Mouse (Mus musculus) CH12.LX (cell line): ENCODE measurements around the gene Naa80. TPM values are rescaled to one million over a fixed set of nuclear protein-coding genes. Genes with fewer than 3 reads are reported as not detected.

Experiments used
- DNase-seq: peaks from one replicate; pipeline ENCODE4 v3.0.0-alpha.2; 2013; ENCODE audit errors: extremely low read depth
- H3K27ac ChIP-seq: 2 replicates; pipeline ENCODE4 v1.5.1; 2012; ENCODE audit warnings: low read depth, mild to moderate bottlenecking, control low read depth, moderate library complexity; ENCODE audit not compliant: insufficient read depth
- H3K27me3 ChIP-seq: replicated peaks from 2 replicates; pipeline ENCODE3; 2012; ENCODE audit warnings: inconsistent platforms
- H3K36me3 ChIP-seq, 2 experiments: replicated peaks in 1 of 2; 2 replicates each; pipeline versions ENCODE3 to v1.6.1; 2012; ENCODE audit warnings: inconsistent platforms in 1 of 2, low read length in 1 of 2, mild to moderate bottlenecking in 1 of 2, mixed read lengths in 1 of 2, moderate library complexity in 1 of 2; ENCODE audit not compliant: control insufficient read depth in 1 of 2, insufficient read depth in 1 of 2
- H3K4me1 ChIP-seq, 2 experiments: 2 replicates each; pipeline ENCODE4 v1.6.1; 2012; ENCODE audit warnings: inconsistent platforms in 1 of 2, moderate library complexity in 1 of 2; ENCODE audit not compliant: insufficient read depth in 2 of 2, control insufficient read depth in 1 of 2
- H3K4me2 ChIP-seq: 2 replicates; pipeline ENCODE4 v1.6.1; 2012; ENCODE audit warnings: low read depth, mild to moderate bottlenecking, control low read depth; ENCODE audit not compliant: poor library complexity, insufficient read depth, severe bottlenecking
- H3K4me3 ChIP-seq, 3 experiments: fragments of 150-350 bp in 1 of 3; sonication (generic) in 1 of 3; replicated peaks in 1 of 3; 2 replicates each; pipeline versions ENCODE3 to v1.5.1; 2011 to 2012; ENCODE audit warnings: low read depth in 2 of 3, low read length in 2 of 3, mild to moderate bottlenecking in 2 of 3, moderate library complexity in 2 of 3, control low read depth in 1 of 3, improper control_type of control experiment in 1 of 3, inconsistent platforms in 1 of 3, mixed read lengths in 1 of 3; ENCODE audit not compliant: poor library complexity in 1 of 3
- H3K79me2 ChIP-seq: replicated peaks from 2 replicates; pipeline ENCODE4 v1.6.1; 2012; ENCODE audit warnings: mild to moderate bottlenecking, moderate library complexity; ENCODE audit not compliant: control insufficient read depth, poor library complexity, insufficient read depth, severe bottlenecking; ENCODE audit errors: extremely low read depth
- H3K9ac ChIP-seq: 2 replicates; pipeline ENCODE4 v1.6.1; 2012; ENCODE audit warnings: low read depth, mild to moderate bottlenecking, control low read depth, moderate library complexity; ENCODE audit not compliant: insufficient read depth
- H3K9me3 ChIP-seq: replicated peaks from 2 replicates; pipeline ENCODE3; 2012; ENCODE audit warnings: low read length, inconsistent platforms, mixed read lengths
- CHD2 ChIP-seq: IDR thresholded peaks from 2 replicates; pipeline ENCODE4 v1.6.1; 2011; ENCODE audit warnings: low read length, improper control_type of control experiment
- E2F4 ChIP-seq: IDR thresholded peaks from 2 replicates; pipeline ENCODE4 v1.6.1; 2011; ENCODE audit warnings: low read depth, low read length, improper control_type of control experiment; ENCODE audit not compliant: insufficient replicate concordance
- EP300 ChIP-seq: IDR thresholded peaks from 2 replicates; pipeline ENCODE4 v1.6.1; 2011; ENCODE audit warnings: low read length, improper control_type of control experiment
- JUN ChIP-seq: IDR thresholded peaks from 2 replicates; pipeline ENCODE4 v1.6.1; 2011; ENCODE audit warnings: low read depth, mild to moderate bottlenecking, low read length, improper control_type of control experiment, moderate library complexity; ENCODE audit not compliant: insufficient read depth
- JUND ChIP-seq: conservative IDR thresholded peaks from 2 replicates; pipeline ENCODE4 v1.6.1; 2011; ENCODE audit warnings: low read depth, low read length, improper control_type of control experiment
- MAZ ChIP-seq: IDR thresholded peaks from 2 replicates; pipeline ENCODE4 v1.6.1; 2012; ENCODE audit warnings: low read depth, mild to moderate bottlenecking, inconsistent platforms, low read length, improper control_type of control experiment, moderate library complexity
- MEF2A ChIP-seq: IDR thresholded peaks from 2 replicates; pipeline ENCODE4 v1.6.1; 2014; ENCODE audit warnings: low read depth, mild to moderate bottlenecking, inconsistent platforms, low read length, improper control_type of control experiment, borderline replicate concordance
- NELFE ChIP-seq: IDR thresholded peaks from 2 replicates; pipeline ENCODE4 v1.6.1; 2011; ENCODE audit warnings: low read depth, low read length, improper control_type of control experiment
- PAX5 ChIP-seq: IDR thresholded peaks from 2 replicates; pipeline ENCODE4 v1.6.1; 2012; ENCODE audit warnings: low read length, inconsistent platforms, mixed read lengths
- POLR2AphosphoS2 ChIP-seq: IDR thresholded peaks from 2 replicates; pipeline ENCODE4 v1.6.1; 2011; ENCODE audit warnings: low read depth, low read length, improper control_type of control experiment
- dilution Hi-C: fragments of 300-500 bp; cut with MboI; formaldehyde crosslinking; loops from 2 replicates; pipeline ENCODE4 v1.14.3; 2020; ENCODE audit warnings: low sequenced_read_pairs; ENCODE audit not compliant: extremely low pct_unique_long_range_greater_than_20kb, extremely low pct_ligation_motif_present
- in situ Hi-C: fragments of 300-500 bp; cut with MboI; formaldehyde crosslinking; loops from 3 replicates; pipeline ENCODE4 v1.14.3; 2019; ENCODE audit warnings: low sequenced_read_pairs, low pct_ligation_motif_present, low pct_unique_long_range_greater_than_20kb, mixed read lengths
- polyA plus RNA-seq: library from polyadenylated mRNA; unstranded; fragments of >175 nt; gene quantifications from 2 replicates; pipeline ENCODE4 v1.2.1, GENCODE M21; 2012; ENCODE audit warnings: low read depth; ENCODE audit not compliant: insufficient read length
- total RNA-seq, 2 experiments: library from RNA; depleted of rRNA; stranded (reverse); fragments of 300-350 nt in 1 of 2; fragments of >200 nt in 1 of 2; gene quantifications; 2 replicates each; pipeline ENCODE4 v1.2.3; 2012 to 2014

The Naa80 gene
- total and polyA plus RNA-seq, 3 experiments, result 1.7 to 9.3 (median 4.8) TPM

DNA sequence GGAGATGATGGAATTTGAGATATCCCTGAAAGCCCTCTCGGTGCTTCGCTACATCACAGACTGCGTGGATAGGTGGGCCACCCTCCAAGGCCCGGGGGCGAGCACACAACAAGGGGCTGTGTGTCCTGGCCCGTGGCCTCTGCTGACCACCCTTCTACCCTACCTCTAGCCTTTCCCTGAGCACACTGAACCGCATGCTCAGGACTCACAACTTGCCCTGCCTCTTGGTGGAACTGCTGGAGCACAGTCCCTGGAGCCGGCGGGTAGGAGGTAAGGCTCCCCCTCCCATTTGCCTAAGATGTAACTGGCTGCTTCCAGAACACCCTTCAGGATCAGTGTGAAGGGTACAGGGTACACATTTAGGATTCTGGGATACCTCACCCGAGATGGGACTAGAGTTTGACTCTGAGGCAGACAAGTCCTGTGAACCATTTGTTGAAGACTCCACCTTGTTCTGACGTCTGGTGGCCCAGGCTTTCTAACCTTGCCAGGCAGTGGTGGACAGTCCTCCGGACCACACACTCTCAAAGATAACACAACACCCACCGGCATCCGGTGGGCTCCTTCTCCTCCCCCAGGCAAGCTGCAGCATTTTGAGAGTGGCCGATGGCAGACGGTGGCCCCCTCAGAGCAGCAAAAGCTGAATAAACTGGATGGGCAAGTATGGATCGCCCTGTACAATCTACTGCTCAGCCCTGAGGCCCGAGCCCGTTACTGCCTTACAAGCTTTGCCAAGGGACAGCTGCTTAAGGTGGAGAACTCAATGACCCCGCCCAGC, 29.2 kb upstream of the Naa80 start:
- Histone ChIP-seq H3K27me3 (no peaks in the 10 kb centered on the region), H3K4me1 (peaks cover 5 to 49% of the 10 kb centered on the region in 2 experiments), H3K4me2 (no peak overlapping the region), H3K36me3 (peaks cover 14 to 26% of the 10 kb centered on the region in 2 experiments), H3K4me3 (no peak overlapping the region), H3K9me3 (no peaks in the 10 kb centered on the region)
- no peak for DNase-seq
- in situ Hi-C loops, result no loop called here
- TF ChIP-seq CHD2 (no peak), EP300 (no peak), POLR2AphosphoS2 (no peak), PAX5 (no peak), E2F4 (no peak), MEF2A (no peak), JUND (no peak), NELFE (no peak)
- TF ChIP-seq, all 38 proteins: peak for 0
- dilution Hi-C loops, result no loop called here
- H3K79me2 ChIP-seq, result no peaks in the 10 kb centered on the region; the same call in 1 of the 2 replicates
- H3K9ac ChIP-seq, result no peak overlapping the region
- H3K27ac ChIP-seq, result no peak overlapping the region

- no peak overlapping the region for H3K9ac ChIP-seq
- H3K36me3 ChIP-seq, result peaks cover 5 to 15% of the 10 kb centered on the region in 2 experiments
- no peak for DNase-seq
- no peak overlapping the region for H3K4me3 ChIP-seq
- H3K9me3 ChIP-seq, result no peaks in the 10 kb centered on the region
- H3K27me3 ChIP-seq, result no peaks in the 10 kb centered on the region
- peaks cover 5 to 44% of the 10 kb centered on the region in 2 experiments for H3K4me1 ChIP-seq
- dilution Hi-C loops, result no loop called here
- H3K27ac ChIP-seq, result no peak overlapping the region
- in situ Hi-C loops, result no loop called here
- H3K79me2 ChIP-seq, result peaks cover 7% of the 10 kb centered on the region
- no peak overlapping the region for H3K4me2 ChIP-seq
- no peak for TF ChIP-seq PAX5
- TF ChIP-seq MAZ, result no peak
- TF ChIP-seq JUN, result no peak
Observed at GRCm38 (mm10) chr9:107550491-107551116, 28.1 kb upstream of the Naa80 start.
